Mouse (Mus musculus) hindbrain, embryonic 12.5 days (tissue): Measurements from ENCODE around the gene Mmp27. TPM values are rescaled to one million over a fixed set of nuclear protein-coding genes. Genes with fewer than 3 reads are reported as not detected.

ENCODE experiments used
- ATAC-seq: fragments of 200-750 bp; cut with Nextera tagmentation; 2 replicates; pipeline ENCODE4 v1.8.0; 2017; ENCODE audit warnings: moderate TSS enrichment; ENCODE audit not compliant: low FRiP score
- H3K27ac ChIP-seq: fragments of 300-500 bp; sonication (generic); 2 replicates; pipeline ENCODE4 v1.5.1; 2016; ENCODE audit warnings: mild to moderate bottlenecking
- H3K27me3 ChIP-seq: fragments of 300-500 bp; sonication (generic); 2 replicates; pipeline ENCODE4 v1.6.1; 2016; ENCODE audit warnings: mild to moderate bottlenecking
- H3K36me3 ChIP-seq: fragments of 300-500 bp; sonication (generic); 2 replicates; pipeline ENCODE4 v1.6.1; 2016; ENCODE audit warnings: mild to moderate bottlenecking
- H3K4me1 ChIP-seq: fragments of 300-500 bp; sonication (generic); 2 replicates; pipeline ENCODE4 v1.6.1; 2016
- H3K4me2 ChIP-seq: fragments of 300-500 bp; sonication (generic); replicated peaks from 2 replicates; pipeline ENCODE4 v1.6.1; 2016; ENCODE audit warnings: mild to moderate bottlenecking
- H3K4me3 ChIP-seq: fragments of 300-500 bp; sonication (generic); 2 replicates; pipeline ENCODE4 v1.5.1; 2016; ENCODE audit warnings: mild to moderate bottlenecking
- H3K9ac ChIP-seq: fragments of 300-500 bp; sonication (generic); 2 replicates; pipeline ENCODE4 v1.6.1; 2016; ENCODE audit warnings: mild to moderate bottlenecking, moderate library complexity
- H3K9me3 ChIP-seq: fragments of 300-500 bp; sonication (generic); replicated peaks from 2 replicates; pipeline ENCODE4 v1.6.1; 2016; ENCODE audit warnings: mild to moderate bottlenecking
- WGBS: fragments of 180-500 bp; shearing (Covaris S2); methylation state at CpG from one replicate; pipeline ENCODE4 v1.1.7; 2016; 5-methylcytosine and 5-hydroxymethylcytosine counted together
- polyA plus RNA-seq: library from polyadenylated mRNA; unstranded; fragments of >200 nt; fragmentation: Nextera tagmentation; extraction: Ambion mirVana; gene quantifications from 2 replicates; pipeline ENCODE4 v1.2.1, GENCODE M21; 2016

The Mmp27 gene
- polyA plus RNA-seq, 1 experiment from 2014 or later: not detected

DNA sequence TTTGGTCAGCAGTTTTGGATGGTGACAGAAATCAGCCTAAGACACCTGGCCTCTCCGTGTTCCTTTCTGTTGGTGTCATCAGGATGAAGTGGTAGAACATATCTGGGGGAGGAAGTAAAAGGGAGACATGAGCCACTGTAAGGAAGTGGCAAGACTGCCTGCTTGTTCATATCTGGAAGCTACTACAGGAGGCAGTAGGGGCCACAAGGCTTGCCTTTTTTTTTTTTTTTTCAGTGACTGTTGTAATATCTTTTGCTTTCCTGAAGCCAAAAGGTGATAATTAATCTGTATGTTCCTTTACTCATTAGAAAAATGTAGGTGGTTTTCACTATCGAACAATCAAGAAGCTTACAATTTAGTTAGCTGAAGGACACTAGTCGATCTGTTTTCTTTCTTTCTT lies 51.4 kb downstream of the Mmp27 start:
- H3K4me2 ChIP-seq: no peak overlapping the region
- 77% methylated on average over 3 of the region's 3 CpGs for WGBS
- H3K9me3 ChIP-seq: no peaks in the 10 kb centered on the region
- ATAC-seq: no peak
- H3K27ac ChIP-seq: no peak overlapping the region
- H3K27me3 ChIP-seq: no peaks in the 10 kb centered on the region
- no peaks in the 10 kb centered on the region for H3K36me3 ChIP-seq
- no peak overlapping the region for H3K9ac ChIP-seq
- H3K4me1 ChIP-seq: no peaks in the 10 kb centered on the region
- H3K4me3 ChIP-seq: no peak overlapping the region

DNA sequence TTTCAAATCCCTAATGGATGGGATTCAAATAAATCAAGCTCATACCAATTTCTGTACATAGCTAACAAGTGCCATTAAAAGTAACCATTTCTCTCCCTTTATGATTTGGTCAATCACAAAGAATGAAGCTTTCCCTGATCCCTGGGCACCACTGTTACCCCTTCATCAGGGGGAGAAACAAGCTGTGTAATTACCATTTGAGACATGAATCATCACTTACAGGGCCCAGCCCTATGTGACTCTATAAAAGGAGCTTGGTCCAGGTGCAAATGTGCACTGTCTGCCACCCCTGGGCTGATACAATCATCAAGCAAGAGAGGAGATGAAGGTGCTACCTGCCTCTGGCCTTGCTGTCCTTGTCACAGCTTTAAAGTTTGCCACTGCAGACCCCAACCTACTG lies 56.7 kb downstream of the Mmp27 start, which contains the start of gene Mmp20:
TSS of gene Mmp20 (plus strand) at position 301 of the 400 bp plus-strand sequence.
- ATAC-seq: no peak
- no peaks in the 10 kb centered on the region for H3K4me1 ChIP-seq

More for the DNA sequence above, 56.7 kb downstream of the Mmp27 start, which contains the start of gene Mmp20:
- no peaks in the 10 kb centered on the region for H3K9me3 ChIP-seq
- no peaks in the 10 kb centered on the region for H3K27me3 ChIP-seq
- H3K4me3 ChIP-seq: no peak within 1 kb of the TSS
- no peaks in the 10 kb centered on the region for H3K36me3 ChIP-seq
- no peak within 1 kb of the TSS for H3K27ac ChIP-seq
- H3K9ac ChIP-seq: no peak within 1 kb of the TSS
- no peak within 1 kb of the TSS for H3K4me2 ChIP-seq

Other genes with a start within 250 kb of the Mmp27 start
- gene Mmp12, start 227.0 kb upstream of the Mmp27 start, polyA plus RNA-seq: not detected in 2 replicates
- not detected in 2 replicates for gene Mmp1b, start 183.3 kb upstream of the Mmp27 start, polyA plus RNA-seq
- not detected in 2 replicates for gene Mmp3, start 125.6 kb upstream of the Mmp27 start, polyA plus RNA-seq
- gene Mmp10, start 69.0 kb upstream of the Mmp27 start, polyA plus RNA-seq: not detected in 2 replicates
- gene Mmp8, start 12.9 kb upstream of the Mmp27 start, polyA plus RNA-seq: 0.27 TPM in 1 of 2 replicates, not detected in the other
- not detected in 2 replicates for gene Mmp20, start 56.8 kb downstream of the Mmp27 start, polyA plus RNA-seq
- gene Mmp7, start 120.7 kb downstream of the Mmp27 start, polyA plus RNA-seq: not detected in 2 replicates
- 80.1 and 84.2 TPM in 2 replicates for gene Tmem123, start 192.6 kb downstream of the Mmp27 start, polyA plus RNA-seq